8 mouse cellular contexts compared by ENCODE assay signal in the genomic region with DNA sequence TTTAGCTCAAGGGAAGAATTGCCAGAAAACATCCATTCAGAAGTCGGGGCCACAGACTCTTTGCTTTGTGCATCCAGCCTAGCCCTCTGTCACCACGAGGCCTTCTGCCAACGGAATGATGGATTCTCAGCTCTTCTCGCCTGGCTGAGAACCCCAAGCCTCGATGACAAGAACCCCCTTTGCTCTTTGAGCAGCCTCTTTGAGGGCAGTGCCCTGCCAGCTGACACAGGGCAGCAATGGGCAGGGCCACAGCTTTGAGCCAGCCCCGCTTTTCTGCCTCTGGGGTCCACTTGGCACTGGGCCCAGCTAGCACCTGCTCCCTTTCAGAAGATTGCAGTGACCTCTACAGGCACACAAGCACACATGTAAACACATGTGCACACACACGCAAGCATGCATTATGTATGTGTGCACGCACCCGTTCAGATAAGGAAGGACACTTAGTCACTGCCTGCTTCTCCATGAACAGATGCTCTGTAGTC.
DNase-seq lines count a peak whose midpoint lies in the region; ATAC-seq and TF ChIP-seq lines count a peak whose summit lies in the region.

No protein-coding gene starts in this region.

- no peaks in the 10 kb centered on the region for H3K36me3 ChIP-seq in neural tube, embryonic 14.5 days (ENCODE audit: control insufficient read depth, insufficient read depth, low read length)

- TF ChIP-seq CTCF in layer of hippocampus, adult 2 months (conservative IDR thresholded peaks at IDR 0.05), result peak; percentile 50

- H3K27me3 ChIP-seq in neural tube, embryonic 14.5 days (ENCODE audit: control insufficient read depth, insufficient read depth, low read length), result no peaks in the 10 kb centered on the region

- H3K4me1 ChIP-seq in neural tube, embryonic 14.5 days (ENCODE audit: control insufficient read depth, insufficient read depth, low read length), result no peaks in the 10 kb centered on the region

- peak; percentile 27 for DNase-seq in cerebellum, adult 11-12 months
- DNase-seq in cerebellum, adult 8-10 months, result no peak
- peak; percentile 21 for DNase-seq in right cerebral cortex, adult 18-20 months
- no peak for DNase-seq in right cerebral cortex, adult 2 months (ENCODE audit: low spot score in 2 of 2)
- DNase-seq in layer of hippocampus, adult 2 months (ENCODE audit: low spot score in 2 of 2), result peak; percentile 33 to 51
- DNase-seq in urinary bladder, postnatal 36 days (ENCODE audit: low spot score in 2 of 2), result no peak

- H3K9me3 ChIP-seq in neural tube, embryonic 14.5 days (ENCODE audit: control insufficient read depth, low read length), result no peaks in the 10 kb centered on the region

- H3K4me3 ChIP-seq in layer of hippocampus, adult 2 months, result no peak overlapping the region
- no peak overlapping the region for H3K4me3 ChIP-seq in neural tube, embryonic 14.5 days (ENCODE audit: low read depth, low read length)

- WGBS in neural tube, embryonic 14.5 days, result 25% methylated on average over 9 of the region's 9 CpGs

- H3K9ac ChIP-seq in neural tube, embryonic 14.5 days (replicated peaks; ENCODE audit: low read depth, low read length), result no peak overlapping the region

- H3K4me2 ChIP-seq in neural tube, embryonic 14.5 days (ENCODE audit: low read depth, low read length), result no peak overlapping the region

- H3K27ac ChIP-seq in layer of hippocampus, adult 2 months, result peak overlapping the region; percentile 14; the same call in 1 of the 2 replicates
- H3K27ac ChIP-seq in neural tube, embryonic 14.5 days (ENCODE audit: low read depth, low read length), result no peak overlapping the region

- ATAC-seq in neural tube, embryonic 14.5 days (ENCODE audit: low read depth), result peak; percentile 91
- ATAC-seq in activated CD4-positive, CD25-positive, alpha-beta regulatory T cell, adult 4 months, result no peak

Comparison
In these comparisons a context has a peak if more than half of its experiments do, and no peak if none do; other contexts are left out.
1. DNase-seq: peak in cerebellum, adult 11-12 months (single experiment), right cerebral cortex, adult 18-20 months (single experiment) and layer of hippocampus, adult 2 months (2 of 2); none in cerebellum, adult 8-10 months (single experiment), right cerebral cortex, adult 2 months (0 of 2) and urinary bladder, postnatal 36 days (0 of 2).